Mouse (Mus musculus): ENCODE measurements around the gene Nceh1. TPM values are rescaled to one million over a fixed set of nuclear protein-coding genes. Genes with fewer than 3 reads are reported as not detected.

Nceh1 gene
- polyA plus RNA-seq, 1 experiment from 2014 or later, result 8.6 TPM

DNA sequence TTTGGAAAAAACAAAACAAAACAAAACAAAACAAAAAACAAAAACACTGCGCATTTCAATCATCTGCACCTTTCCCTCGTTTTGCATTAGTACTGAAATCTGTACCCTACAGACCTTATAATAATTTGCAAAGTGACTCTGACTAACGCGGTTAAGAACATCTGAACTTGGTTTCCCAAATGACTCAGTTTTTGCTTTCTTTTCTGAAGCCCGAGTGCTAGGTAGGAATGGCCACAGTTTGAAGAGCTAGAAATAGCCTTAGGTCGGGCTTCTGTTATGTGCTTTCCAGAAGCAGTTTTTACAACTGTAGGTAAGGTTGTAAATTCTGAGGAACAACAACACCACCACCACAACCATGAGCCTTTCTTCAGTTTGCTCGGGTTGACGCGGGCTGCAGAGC lies 59.1 kb downstream of the Nceh1 start:
- WGBS, result 90% methylated on average over 9 of the region's 9 CpGs
- Histone ChIP-seq H3K4me3 (replicated peaks) (no peak overlapping the region), H3K27me3 (replicated peaks) (no peaks in the 10 kb centered on the region), H3K36me3 (no peaks in the 10 kb centered on the region), H3K9ac (no peak overlapping the region), H3K27ac (no peak overlapping the region), H3K9me3 (no peaks in the 10 kb centered on the region), H3K4me1 (replicated peaks) (no peaks in the 10 kb centered on the region), H3K4me2 (replicated peaks) (no peak overlapping the region)
- no peak for ATAC-seq

- WGBS, result 79% methylated on average over 2 of the region's 2 CpGs
- H3K4me2 ChIP-seq (replicated peaks), result no peak overlapping the region
Measured at GRCm38 (mm10) chr3:27246166-27246565, 63.4 kb downstream of the Nceh1 start.

GRCm38 (mm10) chr3:27247785-27248184 lies 65.0 kb downstream of the Nceh1 start:
- Histone ChIP-seq H3K27ac (no peak overlapping the region), H3K27me3 (replicated peaks) (no peaks in the 10 kb centered on the region), H3K4me3 (replicated peaks) (no peak overlapping the region), H3K36me3 (no peaks in the 10 kb centered on the region), H3K9ac (no peak overlapping the region), H3K4me2 (replicated peaks) (no peak overlapping the region), H3K4me1 (replicated peaks) (no peaks in the 10 kb centered on the region), H3K9me3 (no peaks in the 10 kb centered on the region)
- 76% methylated on average over 1 of the region's 1 CpGs for WGBS
- ATAC-seq, result no peak

More at GRCm38 (mm10) chr3:27246166-27246565, 63.4 kb downstream of the Nceh1 start:
- no peak for ATAC-seq
- Histone ChIP-seq H3K27me3 (replicated peaks) (no peaks in the 10 kb centered on the region), H3K9ac (no peak overlapping the region), H3K9me3 (no peaks in the 10 kb centered on the region), H3K4me3 (replicated peaks) (no peak overlapping the region), H3K4me1 (replicated peaks) (no peaks in the 10 kb centered on the region), H3K36me3 (no peaks in the 10 kb centered on the region), H3K27ac (no peak overlapping the region)

- Histone ChIP-seq H3K27me3 (replicated peaks) (no peaks in the 10 kb centered on the region), H3K4me3 (replicated peaks) (no peak overlapping the region), H3K27ac (no peak overlapping the region), H3K9ac (no peak overlapping the region), H3K4me2 (replicated peaks) (no peak overlapping the region), H3K9me3 (no peaks in the 10 kb centered on the region), H3K36me3 (no peaks in the 10 kb centered on the region), H3K4me1 (replicated peaks) (no peaks in the 10 kb centered on the region)
- no peak for ATAC-seq
- WGBS, result 89% methylated on average over 9 of the region's 9 CpGs
Measured at GRCm38 (mm10) chr3:27249030-27249429, 66.3 kb downstream of the Nceh1 start.

DNA sequence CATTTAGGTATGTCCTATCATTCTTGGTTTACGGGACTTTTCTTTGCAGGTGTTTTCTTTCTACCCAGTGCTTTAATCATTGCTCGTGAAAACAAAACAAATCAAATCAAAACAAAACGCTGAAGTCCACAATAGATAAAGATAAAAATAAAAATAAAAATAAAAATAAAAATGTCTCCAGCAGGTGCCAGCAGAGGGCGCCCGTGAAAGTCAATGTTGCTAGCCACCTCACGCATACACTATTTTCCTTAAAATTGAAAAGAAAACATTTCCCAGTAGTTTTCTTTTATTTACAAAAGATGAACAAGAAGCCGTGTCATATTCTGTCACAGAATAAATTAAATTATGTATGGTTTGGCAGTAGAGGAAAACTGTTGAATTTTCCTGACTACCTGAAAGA lies 68.2 kb downstream of the Nceh1 start:
- Histone ChIP-seq H3K36me3 (no peaks in the 10 kb centered on the region), H3K27ac (no peak overlapping the region), H3K4me2 (replicated peaks) (no peak overlapping the region), H3K4me1 (replicated peaks) (no peaks in the 10 kb centered on the region), H3K4me3 (replicated peaks) (no peak overlapping the region), H3K27me3 (replicated peaks) (no peaks in the 10 kb centered on the region), H3K9ac (no peak overlapping the region), H3K9me3 (no peaks in the 10 kb centered on the region)
- no peak for ATAC-seq
- WGBS, result 44% methylated on average over 7 of the region's 7 CpGs

DNA sequence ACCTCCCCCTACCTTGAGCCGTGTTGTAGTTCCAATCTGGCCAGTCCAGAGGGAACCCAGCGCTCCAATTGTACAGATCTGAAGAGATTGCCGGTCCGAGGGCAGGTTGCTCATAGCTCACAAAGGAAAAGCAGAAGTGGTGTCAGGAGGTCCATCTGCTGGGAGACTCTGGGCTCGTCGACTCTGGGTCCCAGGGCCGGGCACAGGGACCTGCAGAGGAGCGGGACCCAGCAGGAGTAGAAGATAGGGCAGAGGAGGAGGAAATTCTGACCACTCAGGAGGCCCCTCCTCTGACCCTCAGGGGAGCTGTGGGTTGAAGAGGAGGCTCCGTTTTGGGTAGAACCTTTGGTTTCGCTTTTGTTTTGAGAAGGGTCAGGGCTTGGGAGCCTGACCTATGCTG lies 75.7 kb downstream of the Nceh1 start:
- Histone ChIP-seq H3K27ac (no peak overlapping the region), H3K27me3 (replicated peaks) (no peaks in the 10 kb centered on the region), H3K36me3 (no peaks in the 10 kb centered on the region), H3K9me3 (no peaks in the 10 kb centered on the region), H3K4me1 (replicated peaks) (no peaks in the 10 kb centered on the region), H3K9ac (no peak overlapping the region), H3K4me2 (replicated peaks) (no peak overlapping the region), H3K4me3 (replicated peaks) (no peak overlapping the region)
- ATAC-seq, result no peak
- 88% methylated on average over 10 of the region's 10 CpGs for WGBS

- H3K4me2 ChIP-seq (replicated peaks), result no peak overlapping the region
- no peaks in the 10 kb centered on the region for H3K4me1 ChIP-seq (replicated peaks)
- no peaks in the 10 kb centered on the region for H3K36me3 ChIP-seq
- peak; percentile 36; the same call in 1 of the 2 replicates for ATAC-seq
- no peak overlapping the region for H3K9ac ChIP-seq
- no peaks in the 10 kb centered on the region for H3K27me3 ChIP-seq (replicated peaks)
- H3K27ac ChIP-seq, result no peak overlapping the region
- no peak overlapping the region for H3K4me3 ChIP-seq (replicated peaks)
- WGBS, result 95% methylated on average over 2 of the region's 2 CpGs
- no peaks in the 10 kb centered on the region for H3K9me3 ChIP-seq
Measured at GRCm38 (mm10) chr3:27260393-27260792, 77.6 kb downstream of the Nceh1 start.

GRCm38 (mm10) chr3:27267327-27267726 lies 84.6 kb downstream of the Nceh1 start:
- Histone ChIP-seq H3K9me3 (no peaks in the 10 kb centered on the region), H3K9ac (no peak overlapping the region), H3K4me1 (replicated peaks) (0 out of 2 replicates have a peak, but pooled peaks cover 5% of the 10 kb centered on the region), H3K27ac (no peak overlapping the region), H3K4me2 (replicated peaks) (no peak overlapping the region), H3K36me3 (no peaks in the 10 kb centered on the region), H3K27me3 (replicated peaks) (no peaks in the 10 kb centered on the region), H3K4me3 (replicated peaks) (no peak overlapping the region)
- ATAC-seq, result no peak
- WGBS, result 54% methylated on average over 5 of the region's 5 CpGs

GRCm38 (mm10) chr3:27267887-27268286 lies 85.1 kb downstream of the Nceh1 start:
- H3K27ac ChIP-seq, result no peak overlapping the region

GRCm38 (mm10) chr3:27269151-27269550 lies 86.4 kb downstream of the Nceh1 start:
- Histone ChIP-seq H3K27ac (no peak overlapping the region), H3K27me3 (replicated peaks) (no peaks in the 10 kb centered on the region), H3K36me3 (no peaks in the 10 kb centered on the region), H3K9me3 (no peaks in the 10 kb centered on the region), H3K9ac (no peak overlapping the region), H3K4me2 (replicated peaks) (no peak overlapping the region), H3K4me1 (replicated peaks) (0 out of 2 replicates have a peak, but pooled peaks cover 5% of the 10 kb centered on the region), H3K4me3 (replicated peaks) (no peak overlapping the region)
- ATAC-seq, result no peak
- 61% methylated on average over 4 of the region's 4 CpGs for WGBS

More at GRCm38 (mm10) chr3:27267887-27268286, 85.1 kb downstream of the Nceh1 start:
- 51% methylated on average over 4 of the region's 4 CpGs for WGBS
- Histone ChIP-seq H3K36me3 (no peaks in the 10 kb centered on the region), H3K9ac (no peak overlapping the region), H3K4me3 (replicated peaks) (no peak overlapping the region), H3K9me3 (no peaks in the 10 kb centered on the region), H3K27me3 (replicated peaks) (no peaks in the 10 kb centered on the region), H3K4me1 (replicated peaks) (0 out of 2 replicates have a peak, but pooled peaks cover 5% of the 10 kb centered on the region), H3K4me2 (replicated peaks) (no peak overlapping the region)
- no peak for ATAC-seq

- no peak overlapping the region for H3K4me2 ChIP-seq (replicated peaks)
- H3K9ac ChIP-seq, result no peak overlapping the region
- peak; percentile 81 for ATAC-seq
- H3K4me1 ChIP-seq (replicated peaks), result 0 out of 2 replicates have a peak, but pooled peaks cover 5% of the 10 kb centered on the region
- no peaks in the 10 kb centered on the region for H3K27me3 ChIP-seq (replicated peaks)
- H3K36me3 ChIP-seq, result no peaks in the 10 kb centered on the region
- H3K9me3 ChIP-seq, result no peaks in the 10 kb centered on the region
- 40% methylated on average over 11 of the region's 11 CpGs for WGBS
- no peak overlapping the region for H3K4me3 ChIP-seq (replicated peaks)
- peak overlapping the region; percentile 36; the same call in 1 of the 2 replicates for H3K27ac ChIP-seq
Measured at GRCm38 (mm10) chr3:27270160-27270962, 87.6 kb downstream of the Nceh1 start.

GRCm38 (mm10) chr3:27272926-27273745 lies 90.4 kb downstream of the Nceh1 start:
- H3K27me3 ChIP-seq (replicated peaks), result no peaks in the 10 kb centered on the region
- WGBS, result 31% methylated on average over 7 of the region's 7 CpGs
- H3K4me2 ChIP-seq (replicated peaks), result no peak overlapping the region
- H3K4me1 ChIP-seq (replicated peaks), result 0 out of 2 replicates have a peak, but pooled peaks cover 5% of the 10 kb centered on the region
- H3K27ac ChIP-seq, result no peak overlapping the region
- H3K9me3 ChIP-seq, result no peaks in the 10 kb centered on the region
- ATAC-seq, result peak; percentile 54; the same call in 1 of the 2 replicates
- H3K36me3 ChIP-seq, result no peaks in the 10 kb centered on the region
- H3K4me3 ChIP-seq (replicated peaks), result no peak overlapping the region
- no peak overlapping the region for H3K9ac ChIP-seq
